Mouse (Mus musculus) liver, embryonic 12.5 days (tissue): Measurements from ENCODE around the gene Lrp6. TPM values are rescaled to one million over a fixed set of nuclear protein-coding genes. Genes with fewer than 3 reads are reported as not detected.
A peak's percentile ranks its signal among the peaks of the same experiment; 100 is the strongest.

ENCODE experiments used
- ATAC-seq: fragments of 200-750 bp; cut with Nextera tagmentation; 2 replicates; pipeline ENCODE4 v1.8.0; 2017; ENCODE audit warnings: moderate number of reproducible peaks, mild to moderate bottlenecking, moderate library complexity
- H3K27ac ChIP-seq: fragments of 300-500 bp; sonication (generic); 2 replicates; pipeline ENCODE4 v1.5.1; 2016; ENCODE audit warnings: mild to moderate bottlenecking
- H3K27me3 ChIP-seq: fragments of 300-500 bp; sonication (generic); replicated peaks from 2 replicates; pipeline ENCODE4 v1.6.1; 2016; ENCODE audit warnings: mild to moderate bottlenecking, moderate library complexity
- H3K36me3 ChIP-seq: fragments of 300-500 bp; sonication (generic); 2 replicates; pipeline ENCODE4 v1.6.1; 2016; ENCODE audit warnings: mild to moderate bottlenecking, moderate library complexity
- H3K4me1 ChIP-seq: fragments of 300-500 bp; sonication (generic); 2 replicates; pipeline ENCODE4 v1.6.1; 2016
- H3K4me2 ChIP-seq: fragments of 300-500 bp; sonication (generic); 2 replicates; pipeline ENCODE4 v1.6.1; 2016; ENCODE audit warnings: mild to moderate bottlenecking, moderate library complexity
- H3K4me3 ChIP-seq: fragments of 300-500 bp; sonication (generic); 2 replicates; pipeline ENCODE4 v1.5.1; 2016; ENCODE audit warnings: mild to moderate bottlenecking, moderate library complexity
- H3K9ac ChIP-seq: fragments of 300-500 bp; sonication (generic); 2 replicates; pipeline ENCODE4 v1.6.1; 2016; ENCODE audit warnings: mild to moderate bottlenecking, moderate library complexity
- H3K9me3 ChIP-seq: fragments of 300-500 bp; sonication (generic); replicated peaks from 2 replicates; pipeline ENCODE4 v1.6.1; 2016; ENCODE audit warnings: mild to moderate bottlenecking, moderate library complexity
- WGBS: fragments of 180-500 bp; shearing (Covaris S2); methylation state at CpG from one replicate; pipeline ENCODE4 v1.1.7; 2016; ENCODE audit not compliant: insufficient replicate concordance; 5-methylcytosine and 5-hydroxymethylcytosine counted together
- polyA plus RNA-seq: library from polyadenylated mRNA; unstranded; fragments of >200 nt; fragmentation: Nextera tagmentation; extraction: Ambion mirVana; gene quantifications from 2 replicates; pipeline ENCODE4 v1.2.1, GENCODE M21; 2016

The Lrp6 gene
- polyA plus RNA-seq, 1 experiment from 2014 or later, result 13.1 TPM

DNA sequence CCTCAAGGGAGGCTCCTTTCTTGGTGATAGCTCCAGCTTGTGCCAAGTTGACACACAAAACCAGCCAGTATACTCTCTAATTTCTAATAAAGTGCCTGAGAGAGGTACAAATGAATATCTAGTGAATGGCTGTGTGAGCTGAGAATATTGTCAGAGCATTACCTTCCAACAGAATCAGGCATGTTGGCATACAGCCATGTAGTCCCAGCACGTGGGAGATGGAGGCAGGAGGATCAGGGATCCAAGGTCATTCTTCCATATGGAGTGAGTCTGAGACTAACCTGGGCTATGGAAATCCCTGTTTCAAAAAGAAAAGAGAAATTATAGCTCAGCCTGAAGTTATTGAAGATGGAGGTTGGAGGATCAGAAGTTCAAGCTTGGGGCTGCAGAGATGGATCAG lies 32.5 kb upstream of the Lrp6 start:
- no peak overlapping the region for H3K27ac ChIP-seq
- no peaks in the 10 kb centered on the region for H3K9me3 ChIP-seq
- peaks cover 11% of the 10 kb centered on the region; the same call in 1 of the 2 replicates for H3K4me1 ChIP-seq
- no peaks in the 10 kb centered on the region for H3K27me3 ChIP-seq
- WGBS, result 62% methylated on average over 1 of the region's 1 CpGs
- H3K36me3 ChIP-seq, result no peaks in the 10 kb centered on the region
- no peak for ATAC-seq
- H3K4me2 ChIP-seq, result no peak overlapping the region
- H3K9ac ChIP-seq, result no peak overlapping the region
- H3K4me3 ChIP-seq, result no peak overlapping the region

- no peak for ATAC-seq
- H3K4me3 ChIP-seq, result no peak overlapping the region
Observed at GRCm38 (mm10) chr6:134597651-134598229, 31.0 kb upstream of the Lrp6 start.

GRCm38 (mm10) chr6:134594569-134595442 lies 28.0 kb upstream of the Lrp6 start:
- H3K4me2 ChIP-seq, result peak overlapping the region; percentile 22; the same call in 1 of the 2 replicates
- peak; percentile 35; the same call in 1 of the 2 replicates for ATAC-seq

More at GRCm38 (mm10) chr6:134597651-134598229, 31.0 kb upstream of the Lrp6 start:
- no peaks in the 10 kb centered on the region for H3K9me3 ChIP-seq
- 64% methylated on average over 6 of the region's 6 CpGs for WGBS
- H3K4me1 ChIP-seq, result peaks cover 11% of the 10 kb centered on the region; the same call in 1 of the 2 replicates
- no peak overlapping the region for H3K9ac ChIP-seq
- no peaks in the 10 kb centered on the region for H3K27me3 ChIP-seq
- no peak overlapping the region for H3K27ac ChIP-seq
- H3K36me3 ChIP-seq, result no peaks in the 10 kb centered on the region
- H3K4me2 ChIP-seq, result no peak overlapping the region

DNA sequence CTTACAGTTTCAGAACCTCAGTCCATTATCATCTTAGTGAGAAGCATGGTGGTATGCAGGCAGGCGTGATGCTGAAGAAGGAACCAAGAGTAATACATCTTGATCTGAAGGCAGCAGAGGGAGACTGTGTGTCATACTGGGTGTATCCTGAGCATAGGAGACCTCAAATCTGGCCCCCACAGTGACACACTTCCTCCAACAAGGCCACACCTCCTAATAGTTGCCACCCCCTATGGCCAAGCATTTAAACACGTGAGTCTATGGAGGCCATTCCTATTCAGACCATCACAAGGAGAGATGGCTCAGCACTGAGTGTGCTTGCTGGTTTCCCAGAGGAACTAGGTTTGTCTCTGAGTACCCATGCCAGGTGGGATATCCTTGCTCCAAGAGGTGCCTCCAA lies 24.8 kb upstream of the Lrp6 start:
- ATAC-seq, result no peak
- H3K9me3 ChIP-seq, result no peaks in the 10 kb centered on the region
- no peak overlapping the region for H3K27ac ChIP-seq
- 69% methylated on average over 2 of the region's 2 CpGs for WGBS
- H3K9ac ChIP-seq, result no peak overlapping the region
- H3K4me1 ChIP-seq, result 0 out of 2 replicates have a peak, but pooled peaks cover 5% of the 10 kb centered on the region
- no peak overlapping the region for H3K4me2 ChIP-seq
- H3K4me3 ChIP-seq, result no peak overlapping the region
- no peaks in the 10 kb centered on the region for H3K36me3 ChIP-seq
- H3K27me3 ChIP-seq, result 0 out of 2 replicates have a peak, but pooled peaks cover 5% of the 10 kb centered on the region

More at GRCm38 (mm10) chr6:134594569-134595442, 28.0 kb upstream of the Lrp6 start:
- Histone ChIP-seq H3K4me1 (0 out of 2 replicates have a peak, but pooled peaks cover 5% of the 10 kb centered on the region), H3K4me3 (no peak overlapping the region), H3K9me3 (no peaks in the 10 kb centered on the region), H3K36me3 (no peaks in the 10 kb centered on the region), H3K9ac (no peak overlapping the region), H3K27ac (no peak overlapping the region), H3K27me3 (no peaks in the 10 kb centered on the region)
- 38% methylated on average over 21 of the region's 21 CpGs for WGBS

- Histone ChIP-seq H3K9ac (no peak overlapping the region), H3K4me1 (no peaks in the 10 kb centered on the region), H3K27me3 (peaks cover 14% of the 10 kb centered on the region; the same call in 1 of the 2 replicates), H3K4me3 (no peak overlapping the region), H3K36me3 (no peaks in the 10 kb centered on the region), H3K9me3 (no peaks in the 10 kb centered on the region), H3K27ac (no peak overlapping the region), H3K4me2 (no peak overlapping the region)
- no peak for ATAC-seq
- 56% methylated on average over 5 of the region's 5 CpGs for WGBS
Observed at GRCm38 (mm10) chr6:134586241-134586640, 19.5 kb upstream of the Lrp6 start.

DNA sequence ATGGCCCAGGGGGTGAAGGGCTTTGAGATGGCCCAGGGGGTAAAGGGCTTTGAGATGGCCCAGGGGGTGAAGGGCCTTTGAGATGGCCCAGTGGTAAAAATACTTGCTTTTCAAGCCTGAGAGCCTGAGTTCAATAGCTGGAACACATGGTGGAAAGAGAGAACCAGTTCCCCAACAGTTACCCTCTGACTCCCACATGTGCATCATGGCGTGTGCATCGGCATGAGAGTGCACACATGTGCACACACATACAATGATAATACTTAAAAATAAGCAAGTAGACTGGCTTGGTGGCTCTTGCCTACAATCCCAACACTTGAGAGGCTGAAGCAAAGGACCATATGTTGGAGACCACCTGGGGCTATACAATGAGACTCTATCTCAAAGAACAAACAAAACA lies 17.9 kb upstream of the Lrp6 start:
- H3K36me3 ChIP-seq, result no peaks in the 10 kb centered on the region
- no peaks in the 10 kb centered on the region for H3K9me3 ChIP-seq
- no peaks in the 10 kb centered on the region for H3K4me1 ChIP-seq
- H3K4me3 ChIP-seq, result no peak overlapping the region
- WGBS, result 83% methylated on average over 2 of the region's 2 CpGs
- H3K27me3 ChIP-seq, result peaks cover 14% of the 10 kb centered on the region; the same call in 1 of the 2 replicates
- no peak for ATAC-seq
- no peak overlapping the region for H3K27ac ChIP-seq
- H3K9ac ChIP-seq, result no peak overlapping the region
- no peak overlapping the region for H3K4me2 ChIP-seq

GRCm38 (mm10) chr6:134582110-134582509 lies 15.3 kb upstream of the Lrp6 start:
- Histone ChIP-seq H3K9ac (no peak overlapping the region), H3K36me3 (no peaks in the 10 kb centered on the region), H3K27ac (no peak overlapping the region), H3K27me3 (peaks cover 14% of the 10 kb centered on the region; the same call in 1 of the 2 replicates), H3K9me3 (no peaks in the 10 kb centered on the region), H3K4me3 (no peak overlapping the region), H3K4me2 (no peak overlapping the region), H3K4me1 (no peaks in the 10 kb centered on the region)
- no peak for ATAC-seq
- 74% methylated on average over 5 of the region's 5 CpGs for WGBS

DNA sequence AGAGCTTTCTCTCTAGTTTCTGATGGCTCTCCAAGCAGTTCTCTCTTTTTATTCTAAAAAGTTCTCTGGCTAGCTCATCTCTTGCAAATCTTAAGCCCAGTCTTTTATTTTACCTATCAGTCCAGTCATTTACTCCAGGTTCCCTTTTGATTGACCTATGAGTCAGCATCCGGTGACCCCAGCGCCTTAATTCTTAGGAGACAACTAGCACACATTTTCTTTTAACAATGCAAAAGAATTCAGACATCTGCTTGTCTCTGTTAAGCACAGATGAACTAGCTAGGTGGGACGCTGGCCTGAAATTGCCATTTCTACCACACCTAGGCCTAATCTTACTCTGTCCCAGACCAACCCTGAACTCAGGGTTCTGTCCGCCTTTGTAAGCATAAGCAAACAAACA lies 12.7 kb upstream of the Lrp6 start:
- Histone ChIP-seq H3K4me2 (no peak overlapping the region), H3K9me3 (no peaks in the 10 kb centered on the region), H3K27ac (no peak overlapping the region), H3K36me3 (no peaks in the 10 kb centered on the region), H3K4me3 (no peak overlapping the region), H3K27me3 (peaks cover 14% of the 10 kb centered on the region), H3K4me1 (no peaks in the 10 kb centered on the region), H3K9ac (no peak overlapping the region)
- ATAC-seq, result no peak
- 70% methylated on average over 4 of the region's 4 CpGs for WGBS

DNA sequence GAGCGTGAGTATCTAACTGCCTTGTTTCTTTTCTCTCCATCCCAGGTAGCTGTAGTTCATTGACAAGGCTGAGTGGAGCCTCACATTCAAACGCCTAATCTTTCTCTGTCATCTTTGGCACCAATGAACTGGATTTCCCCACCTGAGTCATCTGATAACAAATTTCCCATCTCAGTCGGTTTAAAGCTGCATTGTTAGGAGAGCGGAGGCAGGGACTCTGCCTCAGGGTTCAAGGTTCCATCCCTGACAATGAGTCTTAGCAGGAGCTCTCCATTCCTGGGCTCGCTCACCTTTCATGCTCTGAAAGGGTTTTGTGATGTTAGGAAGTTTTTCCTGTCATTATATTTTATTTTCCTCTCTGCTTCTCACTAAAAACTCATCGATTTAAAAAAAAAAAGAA lies 11.3 kb upstream of the Lrp6 start:
- ATAC-seq, result no peak
- WGBS, result 51% methylated on average over 6 of the region's 6 CpGs
- peaks cover 14% of the 10 kb centered on the region for H3K27me3 ChIP-seq
- H3K9ac ChIP-seq, result no peak overlapping the region
- H3K9me3 ChIP-seq, result no peaks in the 10 kb centered on the region
- H3K27ac ChIP-seq, result no peak overlapping the region
- no peaks in the 10 kb centered on the region for H3K4me1 ChIP-seq
- H3K4me2 ChIP-seq, result no peak overlapping the region
- H3K4me3 ChIP-seq, result no peak overlapping the region
- H3K36me3 ChIP-seq, result no peaks in the 10 kb centered on the region

- 55% methylated on average over 3 of the region's 3 CpGs for WGBS
- ATAC-seq, result no peak
- Histone ChIP-seq H3K9ac (no peak overlapping the region), H3K36me3 (no peaks in the 10 kb centered on the region), H3K27ac (no peak overlapping the region), H3K4me2 (no peak overlapping the region), H3K9me3 (no peaks in the 10 kb centered on the region), H3K4me3 (no peak overlapping the region), H3K27me3 (peaks cover 6% of the 10 kb centered on the region; the same call in 1 of the 2 replicates), H3K4me1 (no peaks in the 10 kb centered on the region)
Observed at GRCm38 (mm10) chr6:134575288-134575741, 8.6 kb upstream of the Lrp6 start.

DNA sequence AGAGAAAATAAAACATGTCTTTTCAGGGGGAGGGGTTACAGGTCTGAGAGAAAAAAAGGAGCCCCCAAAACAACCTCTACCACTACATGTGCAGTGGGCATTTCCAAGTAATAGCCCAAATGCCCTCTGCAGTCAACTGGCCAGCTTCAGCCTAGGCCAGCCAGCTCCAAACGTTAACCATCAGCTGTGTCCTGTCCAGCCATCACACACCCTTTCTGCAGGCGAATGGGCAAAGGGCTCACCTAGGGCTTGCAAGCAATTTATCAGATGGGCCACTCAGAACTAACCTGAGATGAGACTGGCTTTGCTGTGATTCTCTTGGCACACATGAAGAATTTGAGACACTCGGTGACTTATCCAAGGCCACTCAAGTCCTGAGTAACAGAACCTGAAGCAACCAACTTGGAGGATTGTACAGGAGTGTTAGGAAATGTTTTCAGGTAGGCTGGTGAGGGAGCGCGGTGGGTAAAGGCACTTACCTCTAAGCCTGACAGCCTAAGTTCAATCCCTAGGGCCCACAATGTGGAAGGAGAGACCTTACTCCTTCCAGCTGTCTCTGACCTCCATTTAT lies 1.3 kb upstream of the Lrp6 start:
- Histone ChIP-seq H3K4me1 (peaks cover 29% of the 10 kb centered on the region), H3K4me3 (no peak overlapping the region), H3K9me3 (no peaks in the 10 kb centered on the region), H3K27me3 (no peaks in the 10 kb centered on the region), H3K36me3 (no peaks in the 10 kb centered on the region), H3K4me2 (no peak overlapping the region), H3K27ac (no peak overlapping the region), H3K9ac (no peak overlapping the region)
- ATAC-seq, result no peak
- WGBS, result 74% methylated on average over 5 of the region's 5 CpGs
